Mouse (Mus musculus) retina, adult 2 months (tissue): Measurements from ENCODE around the gene Lbp.

Source experiments
- DNase-seq: peaks from one replicate; pipeline ENCODE4 v3.0.0-alpha.2; 2012; ENCODE audit warnings: low read depth, low spot score

Lbp gene

GRCm38 (mm10) chr2:158305948-158306695 lies at the start of gene Lbp:
Lbp (plus strand) TSS chr2:158306493.
- no peak for DNase-seq

- DNase-seq = no peak
These were observed 49.4 kb upstream of the Lbp start for GRCm38 (mm10) chr2:158256894-158257293.

- no peak for DNase-seq
These were observed 48.3 kb upstream of the Lbp start, which contains the start of gene Bpi for GRCm38 (mm10) chr2:158258005-158258418. Bpi (plus strand) TSS chr2:158258094.

- DNase-seq = peak; percentile 20
These were observed 47.5 kb upstream of the Lbp start for GRCm38 (mm10) chr2:158258781-158259180.

- DNase-seq = no peak
These were observed 46.8 kb upstream of the Lbp start for GRCm38 (mm10) chr2:158259498-158259897.

GRCm38 (mm10) chr2:158264877-158265276 lies 41.4 kb upstream of the Lbp start:
- DNase-seq = no peak

- no peak for DNase-seq
These were observed 36.3 kb upstream of the Lbp start for GRCm38 (mm10) chr2:158270017-158270416.

GRCm38 (mm10) chr2:158273646-158274045 lies 32.6 kb upstream of the Lbp start:
- no peak for DNase-seq

GRCm38 (mm10) chr2:158275349-158275748 lies 30.9 kb upstream of the Lbp start:
- DNase-seq = no peak

GRCm38 (mm10) chr2:158275811-158276210 lies 30.5 kb upstream of the Lbp start:
- DNase-seq = no peak

GRCm38 (mm10) chr2:158276451-158276850 lies 29.8 kb upstream of the Lbp start:
- no peak for DNase-seq

GRCm38 (mm10) chr2:158276878-158277277 lies 29.4 kb upstream of the Lbp start:
- DNase-seq = no peak

GRCm38 (mm10) chr2:158279656-158280055 lies 26.6 kb upstream of the Lbp start:
- no peak for DNase-seq

- DNase-seq = no peak
These were observed 24.6 kb upstream of the Lbp start for GRCm38 (mm10) chr2:158281497-158282205.

GRCm38 (mm10) chr2:158283136-158283535 lies 23.2 kb upstream of the Lbp start:
- no peak for DNase-seq

- no peak for DNase-seq
These were observed 22.5 kb upstream of the Lbp start for GRCm38 (mm10) chr2:158283771-158284170.

GRCm38 (mm10) chr2:158284571-158284970 lies 21.7 kb upstream of the Lbp start:
- peak; percentile 25 for DNase-seq

GRCm38 (mm10) chr2:158285655-158286054 lies 20.6 kb upstream of the Lbp start:
- no peak for DNase-seq

- DNase-seq = no peak
These were observed 10.6 kb upstream of the Lbp start for GRCm38 (mm10) chr2:158295700-158296099.

- no peak for DNase-seq
These were observed 7.1 kb upstream of the Lbp start for GRCm38 (mm10) chr2:158299203-158299602.

GRCm38 (mm10) chr2:158299731-158300130 lies 6.6 kb upstream of the Lbp start:
- no peak for DNase-seq

- DNase-seq = no peak
These were observed 3.5 kb upstream of the Lbp start for GRCm38 (mm10) chr2:158302807-158303206.

GRCm38 (mm10) chr2:158306696-158307049 lies 380 bp downstream of the Lbp start:
- no peak for DNase-seq
